Mouse (Mus musculus) MEL (cell line): Measurements from ENCODE around the gene Shc4. TPM values are rescaled to one million over a fixed set of nuclear protein-coding genes. Genes with fewer than 3 reads are reported as not detected.

Source experiments
- DNase-seq: peaks from one replicate; pipeline ENCODE4 v3.0.0; 2011; ENCODE audit warnings: low read depth, low spot score
- H3K27ac ChIP-seq: 2 replicates; pipeline ENCODE4 v1.5.1; 2012; ENCODE audit warnings: low read depth, mild to moderate bottlenecking, control low read depth, low read length, moderate library complexity; ENCODE audit not compliant: control insufficient read depth
- H3K27me3 ChIP-seq, 2 experiments: fragments of 150-350 bp in 1 of 2; sonication (generic) in 1 of 2; 2 replicates each; pipeline ENCODE4 v1.6.1; 2012; ENCODE audit warnings: low read length in 2 of 2, mild to moderate bottlenecking in 2 of 2, improper control_type of control experiment in 1 of 2, moderate library complexity in 1 of 2; ENCODE audit not compliant: insufficient read depth in 2 of 2, control insufficient read depth in 1 of 2
- H3K36me3 ChIP-seq, 2 experiments: 2 replicates each; pipeline ENCODE4 v1.6.1; 2012 to 2014; ENCODE audit warnings: low read length in 2 of 2, improper control_type of control experiment in 1 of 2, inconsistent platforms in 1 of 2, mild to moderate bottlenecking in 1 of 2; ENCODE audit not compliant: insufficient read depth in 2 of 2, control insufficient read depth in 1 of 2
- H3K4me1 ChIP-seq, 2 experiments: fragments of 150-350 bp in 1 of 2; sonication (generic) in 1 of 2; 2 replicates each; pipeline ENCODE4 v1.6.1; 2012; ENCODE audit warnings: low read length in 2 of 2, improper control_type of control experiment in 1 of 2, mild to moderate bottlenecking in 1 of 2; ENCODE audit not compliant: insufficient read depth in 2 of 2, control insufficient read depth in 1 of 2
- H3K4me3 ChIP-seq, 2 experiments: fragments of 150-350 bp in 1 of 2; sonication (generic) in 1 of 2; 2 replicates each; pipeline ENCODE4 v1.5.1; 2012; ENCODE audit warnings: low read depth in 2 of 2, low read length in 2 of 2, mild to moderate bottlenecking in 2 of 2, moderate library complexity in 2 of 2, control low read depth in 1 of 2, improper control_type of control experiment in 1 of 2; ENCODE audit not compliant: control insufficient read depth in 1 of 2, insufficient read depth in 1 of 2
- H3K79me2 ChIP-seq: 2 replicates; pipeline ENCODE4 v1.6.1; 2012; ENCODE audit warnings: mild to moderate bottlenecking, low read length, moderate library complexity; ENCODE audit not compliant: control insufficient read depth, poor library complexity, insufficient read depth
- H3K9ac ChIP-seq: 2 replicates; pipeline ENCODE4 v1.6.1; 2012; ENCODE audit warnings: low read depth, mild to moderate bottlenecking, control low read depth, low read length, moderate library complexity; ENCODE audit not compliant: control insufficient read depth, poor library complexity, severe bottlenecking
- H3K9me3 ChIP-seq: fragments of 150-350 bp; sonication (generic); replicated peaks from 2 replicates; pipeline ENCODE4 v1.6.1; 2012; ENCODE audit warnings: mild to moderate bottlenecking, low read length, improper control_type of control experiment, moderate library complexity; ENCODE audit not compliant: insufficient read depth
- CHD2 ChIP-seq: IDR thresholded peaks from 2 replicates; pipeline ENCODE4 v1.6.1; 2011; ENCODE audit warnings: low read length, improper control_type of control experiment
- CTCF ChIP-seq, 3 experiments: IDR thresholded peaks in 2 of 3; conservative IDR thresholded peaks in 1 of 3; 2 replicates each; pipeline ENCODE4 v1.5.1; 2011 to 2012; ENCODE audit warnings: low read length in 3 of 3, low read depth in 2 of 3, mild to moderate bottlenecking in 2 of 3, improper control_type of control experiment in 1 of 3, inconsistent platforms in 1 of 3, mixed read lengths in 1 of 3, moderate library complexity in 1 of 3; ENCODE audit not compliant: control insufficient read depth in 1 of 3, insufficient read depth in 1 of 3, poor library complexity in 1 of 3, severe bottlenecking in 1 of 3
- E2F4 ChIP-seq: IDR thresholded peaks from 2 replicates; pipeline ENCODE4 v1.6.1; 2011; ENCODE audit warnings: low read depth, low read length, improper control_type of control experiment, borderline replicate concordance
- ETS1 ChIP-seq: IDR thresholded peaks from 2 replicates; pipeline ENCODE4 v1.6.1; 2012; ENCODE audit warnings: low read depth, mild to moderate bottlenecking, inconsistent platforms, low read length, improper control_type of control experiment, moderate library complexity
- GATA1 ChIP-seq: IDR thresholded peaks from 2 replicates; pipeline ENCODE4 v1.6.1; 2011; ENCODE audit warnings: low read depth, low read length, improper control_type of control experiment
- HCFC1 ChIP-seq: IDR thresholded peaks from 2 replicates; pipeline ENCODE4 v1.6.1; 2012; ENCODE audit warnings: low read depth, mild to moderate bottlenecking, inconsistent platforms, low read length, improper control_type of control experiment, moderate library complexity
- MAFK ChIP-seq: IDR thresholded peaks from 2 replicates; pipeline ENCODE4 v1.6.1; 2011; ENCODE audit warnings: low read depth, mild to moderate bottlenecking, low read length, improper control_type of control experiment, borderline replicate concordance
- MAX ChIP-seq: IDR thresholded peaks from 2 replicates; pipeline ENCODE4 v1.6.1; 2011; ENCODE audit warnings: low read length, improper control_type of control experiment
- MXI1 ChIP-seq: IDR thresholded peaks from 2 replicates; pipeline ENCODE4 v1.6.1; 2011; ENCODE audit warnings: mild to moderate bottlenecking, low read depth, low read length, improper control_type of control experiment
- MYB ChIP-seq: IDR thresholded peaks from 2 replicates; pipeline ENCODE4 v1.6.1; 2011; ENCODE audit warnings: mild to moderate bottlenecking, low read depth, low read length, improper control_type of control experiment
- MYC ChIP-seq: IDR thresholded peaks from 2 replicates; pipeline ENCODE4 v1.6.1; 2011; ENCODE audit warnings: low read depth, mild to moderate bottlenecking, low read length, improper control_type of control experiment, moderate library complexity
- NELFE ChIP-seq: IDR thresholded peaks from 2 replicates; pipeline ENCODE4 v1.6.1; 2011; ENCODE audit warnings: low read depth, low read length, improper control_type of control experiment
- POLR2AphosphoS2 ChIP-seq: IDR thresholded peaks from 2 replicates; pipeline ENCODE4 v1.6.1; 2011; ENCODE audit warnings: low read length, improper control_type of control experiment
- POLR2AphosphoS5 ChIP-seq: IDR thresholded peaks from 2 replicates; pipeline ENCODE4 v1.6.1; 2012; ENCODE audit warnings: low read depth, borderline replicate concordance, mild to moderate bottlenecking, inconsistent platforms, low read length, moderate library complexity, mixed read lengths
- SIN3A ChIP-seq: IDR thresholded peaks from 2 replicates; pipeline ENCODE4 v1.6.1; 2012; ENCODE audit warnings: low read length, improper control_type of control experiment, inconsistent platforms
- SMC3 ChIP-seq: IDR thresholded peaks from 2 replicates; pipeline ENCODE4 v1.6.1; 2011; ENCODE audit warnings: low read depth, low read length, improper control_type of control experiment
- TAL1 ChIP-seq: IDR thresholded peaks from 2 replicates; pipeline ENCODE4 v1.6.1; 2012; ENCODE audit warnings: mild to moderate bottlenecking, inconsistent platforms, low read length, moderate library complexity, mixed read lengths
- TBP ChIP-seq: IDR thresholded peaks from 2 replicates; pipeline ENCODE4 v1.8.0; 2011; ENCODE audit warnings: low read depth, low read length, improper control_type of control experiment
- TCF12 ChIP-seq: IDR thresholded peaks from 2 replicates; pipeline ENCODE4 v1.6.1; 2014; ENCODE audit warnings: low read depth, mild to moderate bottlenecking, inconsistent platforms, low read length, improper control_type of control experiment, moderate library complexity
- UBTF ChIP-seq: IDR thresholded peaks from 2 replicates; pipeline ENCODE4 v1.6.1; 2012; ENCODE audit warnings: low read depth, mild to moderate bottlenecking, inconsistent platforms, low read length, improper control_type of control experiment, moderate library complexity, borderline replicate concordance; ENCODE audit not compliant: insufficient read depth
- USF1 ChIP-seq: IDR thresholded peaks from 2 replicates; pipeline ENCODE4 v1.6.1; 2014; ENCODE audit warnings: low read depth, mild to moderate bottlenecking, inconsistent platforms, low read length, improper control_type of control experiment, moderate library complexity
- USF2 ChIP-seq, 2 experiments: IDR thresholded peaks; 2 replicates each; pipeline ENCODE4 v1.6.1; 2011 to 2012; ENCODE audit warnings: improper control_type of control experiment in 2 of 2, low read length in 2 of 2, borderline replicate concordance in 1 of 2, inconsistent platforms in 1 of 2, low read depth in 1 of 2, mild to moderate bottlenecking in 1 of 2; ENCODE audit not compliant: insufficient read depth in 1 of 2
- ZMIZ1 ChIP-seq: IDR thresholded peaks from 2 replicates; pipeline ENCODE4 v1.6.1; 2012; ENCODE audit warnings: low read depth, mild to moderate bottlenecking, inconsistent platforms, low read length, improper control_type of control experiment, moderate library complexity
- polyA plus RNA-seq, 2 experiments: library from polyadenylated mRNA; stranded (reverse) in 1 of 2; unstranded in 1 of 2; fragments of >175 nt in 1 of 2; fragments of >200 nt in 1 of 2; gene quantifications; 2 replicates each; pipeline versions ENCODE4 v1.2.1 to v1.2.4; 2012; ENCODE audit warnings: low replicate concordance in 2 of 2, low read depth in 1 of 2; ENCODE audit not compliant: insufficient read length in 2 of 2, insufficient read depth in 1 of 2, missing spikeins in 1 of 2
- total RNA-seq: library from RNA; depleted of rRNA; stranded (reverse); fragments of 300-350 nt; gene quantifications from 2 replicates; pipeline ENCODE4 v1.2.3, GENCODE M21; 2012

Gene Shc4
- total and polyA plus RNA-seq, 3 experiments, result 0.38 to 1.1 TPM; not detected in 1

DNA sequence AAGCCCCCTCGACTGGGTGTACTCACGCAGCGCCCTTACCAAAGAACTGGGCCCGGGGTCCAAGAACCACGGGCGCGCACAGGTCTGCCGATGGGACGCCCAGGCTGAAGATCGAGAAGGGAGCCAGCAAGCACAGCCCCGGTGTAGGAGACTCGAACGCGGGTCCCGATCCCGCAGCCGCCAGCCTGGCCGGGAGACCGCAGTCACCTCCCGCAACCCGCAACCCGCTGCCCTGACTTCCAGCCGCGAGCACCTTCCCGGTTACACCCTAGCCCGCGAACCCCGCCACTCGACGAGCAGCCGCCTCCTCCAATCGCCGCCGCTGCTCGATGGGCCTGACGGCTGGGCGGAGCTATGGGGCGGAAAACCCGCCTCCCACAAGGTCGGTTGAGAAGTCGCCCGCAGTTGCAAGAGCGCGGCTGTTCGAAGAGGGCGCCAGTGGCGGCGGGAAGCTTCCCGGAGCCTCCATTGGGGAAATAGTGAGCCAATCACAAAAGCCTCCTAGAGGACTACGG is 99.1 kb downstream of the Shc4 start, which contains the start of gene Cep152 (continued):
- TF ChIP-seq MAFK (no peak), MYC (peak; percentile 40; the same call in 1 of the 2 replicates), CTCF (IDR thresholded peaks at IDR 0.05 in 2 of 3, conservative IDR thresholded peaks at IDR 0.05 in 1 of 3; ENCODE audit: control insufficient read depth in 1 of 3, insufficient read depth in 1 of 3, low read depth in 2 of 3, low read length in 3 of 3, poor library complexity in 1 of 3, severe bottlenecking in 1 of 3) (peak in 2 of 3 experiments; percentile 14 to 44; a peak in 3 of 6 replicates), ZMIZ1 (no peak), CHD2 (no peak; the same call in 1 of the 2 replicates), USF2 (IDR thresholded peaks at IDR 0.05; ENCODE audit: borderline replicate concordance in 1 of 2, insufficient read depth in 1 of 2, low read depth in 1 of 2, low read length in 2 of 2) (no peak), TAL1 (no peak), TBP (no peak), USF1 (no peak), MYB (no peak), HCFC1 (peak; percentile 89), NELFE (peak; percentile 60), SMC3 (no peak), POLR2AphosphoS5 (no peak), GATA1 (no peak), POLR2AphosphoS2 (no peak)
- TF ChIP-seq, all 39 proteins: peak for 11

DNA sequence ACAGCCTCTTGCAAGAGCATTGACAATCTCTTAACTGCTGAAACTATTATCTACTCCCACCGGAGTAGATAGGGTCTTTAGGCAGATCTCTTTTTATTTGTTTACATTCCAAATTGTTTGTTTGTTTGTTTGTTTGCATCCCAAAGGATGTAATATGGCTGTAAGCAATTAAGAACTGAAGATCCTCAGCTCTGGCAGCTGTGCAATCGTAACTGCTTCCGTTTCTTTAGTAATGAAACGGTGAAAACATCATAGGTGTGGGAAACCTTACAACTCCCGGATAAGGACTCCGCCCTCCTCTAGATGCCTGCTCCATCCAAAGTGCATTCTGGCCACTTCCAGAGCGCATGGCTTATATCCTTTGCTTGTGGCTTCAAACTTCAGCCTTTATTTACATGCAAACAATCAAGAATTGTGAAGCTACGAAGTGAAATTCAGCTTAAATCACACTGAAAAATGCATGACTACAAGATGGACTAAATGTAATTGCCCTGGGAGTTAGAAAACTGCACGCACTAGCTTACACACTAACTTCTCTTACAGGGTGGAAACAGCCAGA is 99.7 kb downstream of the Shc4 start:
- no peaks in the 10 kb centered on the region for H3K9me3 ChIP-seq
- peaks cover 29% of the 10 kb centered on the region for H3K79me2 ChIP-seq
- peak; percentile 75 for DNase-seq
- H3K4me3 ChIP-seq, result peak overlapping the region; percentile 87 to 90
- no peaks in the 10 kb centered on the region for H3K27me3 ChIP-seq
- peaks cover 9 to 15% of the 10 kb centered on the region in 2 experiments for H3K36me3 ChIP-seq
- TF ChIP-seq TCF12 (no peak), UBTF (no peak), MYC (peak; percentile 79), SIN3A (peak; percentile 60), MXI1 (peak; percentile 87), E2F4 (no peak), TBP (peak; percentile 31; the same call in 1 of the 2 replicates), MAX (peak; percentile 61), ETS1 (0 out of 2 replicates have a peak, but pooled peaks have one; percentile 24)
- H3K4me1 ChIP-seq, result peaks cover 0 to 12% of the 10 kb centered on the region in 2 experiments; a peak in 2 of 4 replicates
- H3K9ac ChIP-seq, result peak overlapping the region; percentile 87
- peak overlapping the region; percentile 80 for H3K27ac ChIP-seq
